Mouse (Mus musculus) cerebellum, postnatal 10 days (tissue): ENCODE measurements at regions not wholly inside any gene's neighbourhood (a gene's known extent, or its start where the extent isn't known, plus 50 kb on each side); places are given as distances from the start of the nearest gene placed in this dataset.
"Not testable (repeated sequence)": the region's sequence is repeated elsewhere in the genome, so short reads cannot be mapped to it uniquely, and the experiment has no call there.

ENCODE experiments used
- DNase-seq, 2 experiments: peaks; one replicate each; pipeline ENCODE4 v3.0.0; 2021; ENCODE audit warnings: mixed read lengths in 2 of 2

- no peak for DNase-seq
Measured at GRCm38 (mm10) chr12:71626801-71627200, 204.1 kb upstream of the Daam1 start.

DNA sequence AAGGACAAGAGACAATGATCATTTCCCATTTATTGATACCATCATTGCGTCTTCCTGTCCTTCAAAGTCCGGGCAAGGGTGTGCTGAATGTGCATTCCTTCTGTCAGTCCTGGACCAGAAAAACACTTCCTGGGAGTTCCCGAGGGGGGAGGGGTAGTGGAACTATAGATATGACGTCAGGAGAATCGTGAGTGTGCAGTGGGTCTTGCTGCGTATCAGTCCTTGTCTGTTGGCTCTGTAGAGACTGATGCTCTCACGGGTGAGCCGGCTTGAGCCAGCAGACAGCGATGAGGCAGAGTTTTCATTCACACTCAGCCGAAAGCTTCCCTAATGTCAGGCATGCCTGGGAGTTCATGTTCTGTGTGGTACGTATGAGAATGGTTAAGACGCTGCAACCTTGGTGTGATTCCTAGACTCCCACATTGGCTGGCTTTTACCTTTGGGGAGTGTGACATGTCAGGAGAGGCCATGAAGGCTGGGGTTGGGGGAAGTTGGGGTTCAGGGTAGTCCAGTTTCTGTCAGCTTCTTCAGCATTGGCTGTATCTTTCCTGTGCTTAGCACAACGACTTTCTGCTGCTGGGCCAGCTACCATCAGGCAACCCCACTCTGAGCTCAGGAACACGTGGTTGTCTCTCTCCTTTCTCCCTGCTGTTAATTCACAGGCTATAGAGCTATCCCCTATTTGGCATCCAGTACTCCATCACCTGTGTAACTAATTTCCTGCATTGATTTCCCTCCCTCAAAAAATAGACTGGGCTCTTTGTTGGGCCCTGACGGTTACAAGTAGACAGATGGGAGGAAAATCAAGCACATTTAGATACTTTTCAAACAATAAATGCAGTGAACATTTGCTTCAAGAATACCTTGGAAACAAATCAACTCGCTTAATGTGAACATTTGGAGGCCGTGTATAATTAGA, 203.2 kb upstream of the Daam1 start:
- DNase-seq, result no peak

DNA sequence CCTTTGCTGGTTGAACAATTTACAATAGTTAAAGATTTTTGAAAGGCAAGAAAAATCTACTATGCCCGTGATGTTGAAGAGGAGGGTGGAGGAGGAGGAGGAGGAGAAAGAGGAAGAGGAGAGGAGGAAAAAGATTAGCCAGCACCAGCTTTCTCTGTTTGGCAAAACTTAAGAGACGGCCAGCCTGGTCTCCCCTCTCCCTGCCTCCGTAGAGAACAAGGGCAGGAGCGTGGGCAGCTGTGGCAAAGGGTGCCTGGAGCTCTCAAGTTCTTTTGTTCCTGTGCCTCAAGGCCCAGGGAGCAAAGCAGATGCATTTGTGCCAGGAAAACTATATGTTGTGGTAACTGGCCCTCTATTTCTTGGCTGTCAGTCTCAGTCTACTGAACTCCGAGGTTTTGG, 202.5 kb upstream of the Daam1 start:
- no peak for DNase-seq

DNA sequence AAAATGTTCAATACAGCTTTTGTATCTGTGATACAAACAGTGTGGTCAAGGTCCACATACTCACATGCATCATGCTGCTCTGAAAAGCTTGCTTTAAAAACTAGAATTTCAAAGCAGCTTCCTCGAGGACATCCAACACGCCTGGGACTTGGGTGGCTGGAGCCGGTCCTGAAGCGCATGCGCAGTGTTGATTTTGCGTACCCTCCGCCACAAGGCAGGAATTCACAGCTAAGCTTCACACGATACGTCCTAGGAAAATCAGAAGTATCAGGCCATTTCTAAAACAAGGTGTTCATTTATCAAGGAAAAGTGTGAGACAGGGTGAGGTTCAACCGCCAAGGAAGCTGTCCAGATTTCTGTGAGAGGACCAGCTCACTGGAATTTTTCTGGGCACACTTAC, 202.1 kb upstream of the Daam1 start:
- no peak for DNase-seq

GRCm38 (mm10) chr12:71630386-71630785, 200.5 kb upstream of the Daam1 start:
- DNase-seq, result no peak

- DNase-seq, result no peak
Measured at GRCm38 (mm10) chr12:71636300-71636699, 194.6 kb upstream of the Daam1 start.

DNA sequence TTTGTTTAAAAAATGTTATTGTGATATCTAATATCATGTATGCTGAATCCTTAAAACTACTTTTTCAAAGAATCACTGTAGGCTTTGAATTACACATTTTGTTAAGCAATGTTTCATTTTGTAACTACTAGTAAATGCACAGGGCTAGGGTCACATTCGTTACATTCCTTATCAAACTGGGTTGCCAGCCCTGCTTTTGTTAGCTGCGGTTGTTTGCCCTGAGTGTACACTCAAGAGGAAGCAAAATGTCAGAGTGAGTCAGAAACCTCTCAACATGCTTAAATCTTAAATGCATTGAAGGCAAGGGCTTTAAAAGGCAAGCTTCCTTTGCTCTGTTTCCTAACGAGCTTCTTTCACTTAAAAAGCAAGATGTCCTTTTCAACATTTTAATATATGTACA, 193.6 kb upstream of the Daam1 start:
- DNase-seq, result no peak

DNA sequence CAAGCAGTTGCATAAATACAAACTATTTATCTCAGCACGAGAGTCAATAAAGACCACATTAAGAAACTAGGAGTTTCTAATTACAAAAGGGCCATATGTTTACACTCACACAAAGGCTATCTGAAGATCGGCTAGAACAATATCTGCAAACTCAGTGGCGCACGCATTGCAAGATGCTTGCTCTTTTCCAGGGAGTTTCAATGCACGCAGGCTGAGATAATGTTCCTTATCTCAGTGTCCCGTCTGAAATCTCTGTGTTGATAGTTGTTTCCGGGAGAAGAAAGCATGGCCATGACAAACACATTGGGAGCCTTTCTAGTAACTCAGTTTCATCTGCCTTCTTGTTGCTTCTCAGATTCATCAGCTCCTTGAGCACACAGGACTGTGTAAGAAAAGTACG, 192.6 kb upstream of the Daam1 start:
- DNase-seq, result no peak

DNA sequence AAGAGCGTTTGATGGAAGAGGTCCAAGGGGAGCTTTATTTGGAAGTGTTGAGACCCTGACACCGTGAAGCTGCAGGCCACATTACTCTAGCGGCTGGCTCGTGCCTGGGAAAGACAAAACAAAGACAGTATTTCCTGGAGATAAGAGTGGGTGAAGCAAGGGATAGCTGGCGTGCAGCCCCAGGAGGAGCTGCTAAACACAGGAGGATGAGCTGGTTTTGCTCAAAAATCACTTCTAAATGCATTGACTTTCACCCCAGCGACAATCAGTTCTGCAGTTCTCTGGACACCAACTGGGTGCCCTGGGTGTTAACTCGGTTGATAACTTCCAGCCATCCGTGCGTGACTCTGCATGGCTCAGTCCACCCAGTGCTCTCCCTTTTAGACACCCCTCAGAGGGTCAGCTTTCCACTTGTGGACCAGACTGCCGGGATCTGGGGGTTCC, 190.8 kb upstream of the Daam1 start:
- DNase-seq, result peak; percentile 32 to 38

DNA sequence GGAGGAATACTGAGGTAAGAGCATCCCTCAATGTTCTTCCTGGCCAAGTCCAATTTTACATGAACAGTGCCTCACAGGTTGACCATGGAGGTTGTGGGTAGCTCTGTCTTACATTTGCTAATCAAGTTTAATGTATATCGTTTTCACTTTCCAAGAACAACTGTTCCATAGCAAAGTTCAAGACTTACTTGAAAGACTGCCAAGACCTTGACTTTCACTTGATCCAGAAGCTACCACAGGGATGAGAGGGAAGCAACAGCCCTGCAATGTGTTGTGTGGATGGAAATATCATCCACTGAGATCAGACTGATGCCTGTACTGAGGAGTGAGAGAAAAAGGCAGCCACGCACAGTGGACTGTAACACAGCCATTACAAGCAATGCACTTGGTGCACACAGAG, 189.4 kb upstream of the Daam1 start:
- no peak for DNase-seq

- no peak for DNase-seq
Measured at GRCm38 (mm10) chr12:71642797-71643337, 188.0 kb upstream of the Daam1 start.

- DNase-seq, result peak; percentile 47 to 49
Measured at GRCm38 (mm10) chr12:71651251-71651650, 179.6 kb upstream of the Daam1 start.

- DNase-seq, result peak; percentile 19 to 25
Measured at GRCm38 (mm10) chr12:71693346-71694038, 137.4 kb upstream of the Daam1 start.

GRCm38 (mm10) chr12:71701753-71702152, 129.1 kb upstream of the Daam1 start:
- DNase-seq, result peak; percentile 67 to 74

- DNase-seq, result no peak
Measured at GRCm38 (mm10) chr12:71702181-71702580, 128.7 kb upstream of the Daam1 start.

- DNase-seq, result no peak
Measured at GRCm38 (mm10) chr12:71703146-71703902, 127.6 kb upstream of the Daam1 start.

GRCm38 (mm10) chr12:71704431-71704830, 126.4 kb upstream of the Daam1 start:
- DNase-seq, result peak in 1 of 2 experiments; percentile 12

GRCm38 (mm10) chr12:71707727-71708369, 123.0 kb upstream of the Daam1 start:
- peak; percentile 79 to 84 for DNase-seq

DNA sequence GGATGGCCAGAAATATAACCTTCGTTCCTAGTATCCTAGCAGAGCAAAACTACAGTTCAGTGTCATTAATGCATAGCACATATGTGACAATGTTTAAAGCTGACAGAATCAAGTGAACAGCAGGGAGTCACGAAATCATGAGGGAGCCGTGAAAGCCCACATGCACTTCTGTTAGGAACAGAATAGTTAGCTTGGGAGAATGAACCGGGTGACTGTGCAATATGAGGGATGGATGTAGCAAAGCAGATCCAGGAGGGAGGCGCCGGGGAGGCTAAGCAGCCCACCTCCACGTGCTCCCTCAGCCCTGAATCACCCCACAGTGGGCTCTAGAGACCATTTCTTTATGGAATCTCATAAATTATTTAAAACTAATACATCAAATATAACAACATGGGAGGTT, 116.3 kb upstream of the Daam1 start:
- no peak for DNase-seq

GRCm38 (mm10) chr12:71718412-71718811, 112.5 kb upstream of the Daam1 start:
- not testable (repeated sequence) for DNase-seq

DNA sequence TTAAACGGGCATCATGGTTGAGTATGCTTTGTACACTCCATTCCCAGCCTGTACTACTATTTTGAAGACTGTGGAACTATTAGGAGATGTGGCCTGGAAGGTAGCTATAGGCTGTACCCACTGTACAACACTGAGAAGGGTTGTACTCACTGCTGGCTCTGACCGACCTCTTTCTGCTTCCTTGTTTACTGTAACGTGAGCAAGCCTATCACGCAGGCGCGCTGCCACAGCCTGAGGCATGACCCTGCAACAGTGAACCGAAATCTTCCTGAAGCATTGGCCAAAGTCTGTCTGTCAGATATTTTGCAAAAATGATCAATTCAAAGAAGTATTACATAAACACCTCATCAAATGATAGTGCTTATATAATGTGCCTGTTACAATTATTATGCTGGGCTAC, 112.0 kb upstream of the Daam1 start:
- no peak for DNase-seq

DNA sequence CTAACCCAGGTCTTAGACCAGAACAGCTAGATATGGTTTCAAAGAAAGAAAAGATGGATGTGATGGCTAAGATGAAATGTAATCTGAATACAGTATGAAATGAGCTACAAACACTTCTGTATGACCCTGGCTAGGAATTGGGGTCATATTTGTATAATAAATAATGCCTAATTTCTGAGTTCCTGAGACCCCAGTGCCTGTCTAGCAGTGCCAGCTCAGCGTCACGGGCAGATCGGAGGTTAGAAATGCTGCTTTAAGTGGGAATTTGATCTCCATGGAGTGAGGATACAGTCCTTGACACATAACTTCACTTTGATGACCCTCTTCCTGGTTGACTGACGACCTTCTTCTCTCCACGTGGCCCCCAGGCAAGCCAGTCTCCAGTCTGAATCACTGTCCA, 105.7 kb upstream of the Daam1 start:
- DNase-seq, result no peak
